Mouse (Mus musculus): ENCODE data around the gene 0610030E20Rik. TPM values are rescaled to one million over a fixed set of nuclear protein-coding genes. Genes with fewer than 3 reads are reported as not detected.

0610030E20Rik gene
- polyA plus RNA-seq, 1 experiment from 2014 or later: 15.6 TPM

GRCm38 (mm10) chr6:72385258-72385657 is 38.1 kb downstream of the 0610030E20Rik start:
- no peaks in the 10 kb centered on the region for H3K27me3 ChIP-seq
- H3K27ac ChIP-seq: no peak overlapping the region
- no peak overlapping the region for H3K4me3 ChIP-seq
- no peak overlapping the region for H3K9ac ChIP-seq
- ATAC-seq (replicated peaks; ENCODE audit: insufficient number of reproducible peaks, insufficient read depth, low FRiP score, low read depth): no peak
- no peaks in the 10 kb centered on the region for H3K9me3 ChIP-seq (replicated peaks)
- H3K4me2 ChIP-seq: no peak overlapping the region
- H3K36me3 ChIP-seq: peaks cover 16% of the 10 kb centered on the region
- 63% methylated on average over 4 of the region's 4 CpGs for WGBS
- H3K4me1 ChIP-seq (replicated peaks): peaks cover 25% of the 10 kb centered on the region

GRCm38 (mm10) chr6:72386561-72386960 is 39.4 kb downstream of the 0610030E20Rik start:
- H3K9ac ChIP-seq: no peak overlapping the region
- H3K36me3 ChIP-seq: peaks cover 16% of the 10 kb centered on the region
- H3K4me3 ChIP-seq: no peak overlapping the region
- ATAC-seq (replicated peaks; ENCODE audit: insufficient number of reproducible peaks, insufficient read depth, low FRiP score, low read depth): no peak
- WGBS: 90% methylated on average over 2 of the region's 2 CpGs
- H3K27me3 ChIP-seq: no peaks in the 10 kb centered on the region
- no peak overlapping the region for H3K4me2 ChIP-seq
- H3K27ac ChIP-seq: no peak overlapping the region
- peaks cover 29% of the 10 kb centered on the region for H3K4me1 ChIP-seq (replicated peaks)
- H3K9me3 ChIP-seq (replicated peaks): no peaks in the 10 kb centered on the region

GRCm38 (mm10) chr6:72387816-72388215 is 40.7 kb downstream of the 0610030E20Rik start:
- Histone ChIP-seq H3K4me3 (no peak overlapping the region), H3K4me2 (no peak overlapping the region), H3K27ac (no peak overlapping the region), H3K27me3 (no peaks in the 10 kb centered on the region), H3K36me3 (peaks cover 16% of the 10 kb centered on the region), H3K9me3 (replicated peaks) (no peaks in the 10 kb centered on the region), H3K9ac (no peak overlapping the region), H3K4me1 (replicated peaks) (peaks cover 26% of the 10 kb centered on the region)
- no peak for ATAC-seq (replicated peaks; ENCODE audit: insufficient number of reproducible peaks, insufficient read depth, low FRiP score, low read depth)
- WGBS: 84% methylated on average over 3 of the region's 3 CpGs

- WGBS: 68% methylated on average over 10 of the region's 10 CpGs
- H3K4me1 ChIP-seq (replicated peaks): peaks cover 25% of the 10 kb centered on the region
- H3K4me3 ChIP-seq: no peak overlapping the region
- no peak overlapping the region for H3K27ac ChIP-seq
- ATAC-seq (replicated peaks; ENCODE audit: insufficient number of reproducible peaks, insufficient read depth, low FRiP score, low read depth): no peak
- H3K27me3 ChIP-seq: no peaks in the 10 kb centered on the region
- peaks cover 16% of the 10 kb centered on the region for H3K36me3 ChIP-seq
- H3K9me3 ChIP-seq (replicated peaks): no peaks in the 10 kb centered on the region
- 0 out of 2 replicates have a peak overlapping the region, but pooled peaks have one; percentile 66 for H3K4me2 ChIP-seq
- no peak overlapping the region for H3K9ac ChIP-seq
These were observed 41.1 kb downstream of the 0610030E20Rik start for GRCm38 (mm10) chr6:72388266-72388665.

GRCm38 (mm10) chr6:72388791-72389329 is 41.7 kb downstream of the 0610030E20Rik start:
- Histone ChIP-seq H3K4me1 (replicated peaks) (peaks cover 25% of the 10 kb centered on the region), H3K27ac (peak overlapping the region; percentile 97), H3K4me3 (peak overlapping the region; percentile 68), H3K4me2 (peak overlapping the region; percentile 66), H3K9ac (peak overlapping the region; percentile 80), H3K27me3 (no peaks in the 10 kb centered on the region), H3K36me3 (peaks cover 16% of the 10 kb centered on the region), H3K9me3 (replicated peaks) (no peaks in the 10 kb centered on the region)
- 71% methylated on average over 6 of the region's 6 CpGs for WGBS
- no peak for ATAC-seq (replicated peaks; ENCODE audit: insufficient number of reproducible peaks, insufficient read depth, low FRiP score, low read depth)

- 5% methylated on average over 13 of the region's 13 CpGs for WGBS
These were observed 42.4 kb downstream of the 0610030E20Rik start for GRCm38 (mm10) chr6:72389471-72389940.

GRCm38 (mm10) chr6:72389941-72390771 is 43.0 kb downstream of the 0610030E20Rik start, which contains the start of gene Vamp8:
Gene Vamp8 (minus strand): TSS chr6:72390703.
- H3K36me3 ChIP-seq: peaks cover 8% of the 10 kb centered on the region
- ATAC-seq (replicated peaks; ENCODE audit: insufficient number of reproducible peaks, insufficient read depth, low FRiP score, low read depth): peak; percentile 69
- H3K4me3 ChIP-seq: peak within 1 kb of the TSS; percentile 68
- peaks cover 25% of the 10 kb centered on the region for H3K4me1 ChIP-seq (replicated peaks)
- H3K9ac ChIP-seq: peak within 1 kb of the TSS; percentile 80
- H3K9me3 ChIP-seq (replicated peaks): no peaks in the 10 kb centered on the region
- peak within 1 kb of the TSS; percentile 66 for H3K4me2 ChIP-seq
- peak within 1 kb of the TSS; percentile 97 for H3K27ac ChIP-seq
- H3K27me3 ChIP-seq: no peaks in the 10 kb centered on the region
- WGBS: under 1% methylated on average over 33 of the region's 33 CpGs

More at GRCm38 (mm10) chr6:72389471-72389940, 42.4 kb downstream of the 0610030E20Rik start:
- Histone ChIP-seq H3K9ac (peak overlapping the region; percentile 80), H3K27me3 (no peaks in the 10 kb centered on the region), H3K4me2 (peak overlapping the region; percentile 66), H3K36me3 (peaks cover 15% of the 10 kb centered on the region), H3K4me3 (peak overlapping the region; percentile 68), H3K27ac (peak overlapping the region; percentile 97), H3K4me1 (replicated peaks) (peaks cover 25% of the 10 kb centered on the region), H3K9me3 (replicated peaks) (no peaks in the 10 kb centered on the region)
- ATAC-seq (replicated peaks; ENCODE audit: insufficient number of reproducible peaks, insufficient read depth, low FRiP score, low read depth): peak; percentile 44

- no peaks in the 10 kb centered on the region for H3K27me3 ChIP-seq
- H3K9ac ChIP-seq: peak overlapping the region; percentile 80
- peak; percentile 78 for ATAC-seq (replicated peaks; ENCODE audit: insufficient number of reproducible peaks, insufficient read depth, low FRiP score, low read depth)
- H3K9me3 ChIP-seq (replicated peaks): no peaks in the 10 kb centered on the region
- peak overlapping the region; percentile 97 for H3K27ac ChIP-seq
- H3K4me3 ChIP-seq: peak overlapping the region; percentile 68
- WGBS: 16% methylated on average over 11 of the region's 12 CpGs
- H3K4me1 ChIP-seq (replicated peaks): peaks cover 25% of the 10 kb centered on the region
- peaks cover 5% of the 10 kb centered on the region; the same call in 1 of the 2 replicates for H3K36me3 ChIP-seq
- H3K4me2 ChIP-seq: peak overlapping the region; percentile 66
These were observed 43.8 kb downstream of the 0610030E20Rik start for GRCm38 (mm10) chr6:72390795-72391521.

GRCm38 (mm10) chr6:72392341-72392740 is 45.2 kb downstream of the 0610030E20Rik start:
- Histone ChIP-seq H3K36me3 (no peaks in the 10 kb centered on the region), H3K9ac (no peak overlapping the region), H3K27ac (no peak overlapping the region), H3K9me3 (replicated peaks) (no peaks in the 10 kb centered on the region), H3K4me2 (no peak overlapping the region), H3K27me3 (no peaks in the 10 kb centered on the region), H3K4me3 (no peak overlapping the region), H3K4me1 (replicated peaks) (peaks cover 25% of the 10 kb centered on the region)
- 92% methylated on average over 5 of the region's 5 CpGs for WGBS
- no peak for ATAC-seq (replicated peaks; ENCODE audit: insufficient number of reproducible peaks, insufficient read depth, low FRiP score, low read depth)

GRCm38 (mm10) chr6:72396837-72397251 is 49.7 kb downstream of the 0610030E20Rik start:
- Histone ChIP-seq H3K9ac (no peak overlapping the region), H3K9me3 (replicated peaks) (no peaks in the 10 kb centered on the region), H3K36me3 (no peaks in the 10 kb centered on the region), H3K4me2 (no peak overlapping the region), H3K27ac (no peak overlapping the region), H3K4me1 (replicated peaks) (no peaks in the 10 kb centered on the region), H3K4me3 (no peak overlapping the region), H3K27me3 (no peaks in the 10 kb centered on the region)
- 72% methylated on average over 10 of the region's 10 CpGs for WGBS
- ATAC-seq (replicated peaks; ENCODE audit: insufficient number of reproducible peaks, insufficient read depth, low FRiP score, low read depth): no peak

GRCm38 (mm10) chr6:72399967-72400366 is 52.9 kb downstream of the 0610030E20Rik start:
- no peaks in the 10 kb centered on the region for H3K9me3 ChIP-seq (replicated peaks)
- no peaks in the 10 kb centered on the region for H3K27me3 ChIP-seq
- H3K36me3 ChIP-seq: no peaks in the 10 kb centered on the region
- no peak overlapping the region for H3K27ac ChIP-seq
- WGBS: 60% methylated on average over 2 of the region's 2 CpGs
- no peaks in the 10 kb centered on the region for H3K4me1 ChIP-seq (replicated peaks)
- no peak for ATAC-seq (replicated peaks; ENCODE audit: insufficient number of reproducible peaks, insufficient read depth, low FRiP score, low read depth)
- H3K9ac ChIP-seq: no peak overlapping the region
- H3K4me2 ChIP-seq: no peak overlapping the region
- H3K4me3 ChIP-seq: no peak overlapping the region
